In the genomic region with DNA sequence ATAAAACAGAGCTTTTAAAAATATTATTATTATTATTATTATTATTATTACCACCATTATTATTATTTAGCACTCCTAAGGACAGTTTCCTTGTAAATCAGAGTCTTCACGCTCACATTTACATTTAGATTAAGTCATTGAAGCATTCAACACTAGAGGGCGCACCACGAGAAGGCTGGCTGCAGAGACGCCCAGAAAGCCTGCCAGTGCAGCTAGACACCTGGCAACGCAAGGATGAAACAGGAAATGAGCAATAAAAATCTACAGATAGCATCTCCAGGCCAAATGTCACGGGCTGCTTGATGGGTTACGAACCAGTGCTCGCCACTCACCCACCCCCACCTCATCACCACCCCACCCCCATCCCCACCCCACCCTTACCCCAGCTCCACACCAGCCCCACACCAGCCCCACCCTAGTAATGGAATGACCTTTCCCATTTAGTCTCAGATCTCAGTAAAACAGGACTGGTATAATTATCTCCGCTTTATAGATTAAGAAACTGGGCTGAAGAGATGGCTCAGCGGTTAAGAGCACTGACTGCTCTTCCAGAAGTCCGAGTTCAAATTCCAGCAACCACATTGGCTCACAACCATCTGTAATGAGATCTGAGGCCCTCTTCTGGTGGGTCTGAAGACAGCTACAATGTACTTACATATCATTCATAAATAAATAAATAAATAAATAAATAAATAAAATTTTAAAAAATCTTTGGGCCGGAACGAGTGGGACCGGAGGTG, we compare ENCODE assay signal across 8 mouse cellular contexts. TPM values are rescaled to one million over a fixed set of nuclear protein-coding genes. Genes with fewer than 3 reads are reported as not detected.
DNase-seq lines count a peak whose midpoint lies in the region; ATAC-seq and TF ChIP-seq lines count a peak whose summit lies in the region.

No protein-coding gene starts in this region.

- H3K9ac ChIP-seq in lung, embryonic 14.5 days, result no peak overlapping the region

- peak; percentile 85 for TF ChIP-seq CTCF in lung, embryonic 14.5 days (IDR thresholded peaks at IDR 0.05; ENCODE audit: low read depth)

- H3K4me2 ChIP-seq in lung, embryonic 14.5 days, result no peak overlapping the region

- intact Hi-C loops in heart, postnatal 10 days (cut with DNase I), result loop anchor here (1.0 kb wide), 1 partner anchor 183 kb away; no protein-coding TSS in a partner anchor

- H3K36me3 ChIP-seq in forebrain, embryonic 10.5 days (replicated peaks), result no peaks in the 10 kb centered on the region
- H3K36me3 ChIP-seq in lung, embryonic 14.5 days (ENCODE audit: insufficient read depth), result no peaks in the 10 kb centered on the region

- ATAC-seq in lung, embryonic 14.5 days (ENCODE audit: insufficient read depth), result peak; percentile 43

- no peak overlapping the region for H3K4me3 ChIP-seq in forebrain, embryonic 10.5 days
- H3K4me3 ChIP-seq in lung, embryonic 14.5 days (ENCODE audit: low read depth, low read length), result no peak overlapping the region

- 32% methylated on average over 14 of the region's 14 CpGs for WGBS in forebrain, embryonic 10.5 days
- WGBS in lung, embryonic 14.5 days, result 26% methylated on average over 14 of the region's 14 CpGs

- H3K27me3 ChIP-seq in forebrain, embryonic 10.5 days (ENCODE audit: poor library complexity, severe bottlenecking), result peaks cover 17% of the 10 kb centered on the region; the same call in 1 of the 2 replicates
- H3K27me3 ChIP-seq in lung, embryonic 14.5 days (ENCODE audit: insufficient read depth, low read length), result no peaks in the 10 kb centered on the region

- H3K4me1 ChIP-seq in forebrain, embryonic 10.5 days, result peaks cover 35% of the 10 kb centered on the region
- no peaks in the 10 kb centered on the region for H3K4me1 ChIP-seq in lung, embryonic 14.5 days (ENCODE audit: insufficient read depth)

- no peaks in the 10 kb centered on the region for H3K9me3 ChIP-seq in forebrain, embryonic 10.5 days
- H3K9me3 ChIP-seq in lung, embryonic 14.5 days (ENCODE audit: low read depth, low read length), result no peaks in the 10 kb centered on the region

- DNase-seq in ES-CJ7 (ENCODE audit: low read depth, low spot score), result peak; percentile 89
- DNase-seq in c-Kit-negative CD71-positive TER-119-positive erythroid progenitor cells, embryonic 14.5 days (ENCODE audit: low read depth, low spot score), result peak; percentile 40
- peak; percentile 70 for DNase-seq in forebrain, embryonic 10.5 days (ENCODE audit: extremely low spot score, low spot score)
- peak; percentile 81 to 91 for DNase-seq in heart, postnatal 10 days
- peak; percentile 88 for DNase-seq in kidney, postnatal 14 days
- DNase-seq in lung, embryonic 14.5 days, result peak; percentile 96
- peak; percentile 65 for DNase-seq in ovary, postnatal 14 days (ENCODE audit: low spot score)
- peak; percentile 91 for DNase-seq in thymus, postnatal 0 days (ENCODE audit: low spot score)

- no peak overlapping the region for H3K27ac ChIP-seq in forebrain, embryonic 10.5 days
- no peak overlapping the region for H3K27ac ChIP-seq in lung, embryonic 14.5 days (ENCODE audit: low read depth)

RNA-seq across cellular contexts. Expression of a gene that starts 14.7 kb away (rescaled TPM):
- 19.9 and 20.1 TPM in 2 replicates for polyA plus RNA-seq in forebrain, embryonic 10.5 days (2016; fragmentation: Nextera tagmentation; extraction: Ambion mirVana)
- total RNA-seq in heart, postnatal 10 days (2021), result 10 to 100 TPM; 18.7 to 19.5 TPM
- polyA plus RNA-seq in lung, embryonic 14.5 days (2014; fragmentation: Nextera tagmentation; extraction: Ambion mirVana), result 25.0 and 27.1 TPM in 2 replicates
- 11.1 and 11.3 TPM in 2 replicates for polyA plus RNA-seq in thymus, postnatal 0 days (2015; fragmentation: Nextera tagmentation; extraction: Ambion mirVana)

Comparison
In these comparisons a context has a peak if more than half of its experiments do, and no peak if none do; other contexts are left out.
1. DNase-seq: peak in every context shown above with its lines; median percentile 96 in lung, embryonic 14.5 days; 91 in thymus, postnatal 0 days; 89 in ES-CJ7; 88 in kidney, postnatal 14 days; 86 in heart, postnatal 10 days; 70 in forebrain, embryonic 10.5 days; 65 in ovary, postnatal 14 days; 40 in c-Kit-negative CD71-positive TER-119-positive erythroid progenitor cells, embryonic 14.5 days.